Mouse (Mus musculus) cerebellum, adult 2 months (tissue): ENCODE data around the gene Fancl.
"Not testable (repeated sequence)": the region's sequence is repeated elsewhere in the genome, so short reads cannot be mapped to it uniquely, and the experiment has no call there.

Source experiments
- CTCF ChIP-seq: fragments of 200-500 bp; IDR thresholded peaks from 2 replicates; pipeline ENCODE4 v1.5.1; 2011; ENCODE audit warnings: low read depth, mild to moderate bottlenecking, control low read depth, low read length, moderate library complexity, borderline replicate concordance; ENCODE audit not compliant: insufficient read depth
- POLR2A ChIP-seq: fragments of 200-500 bp; IDR thresholded peaks from 2 replicates; pipeline ENCODE4 v1.6.1; 2011; ENCODE audit warnings: low read length, control low read depth, borderline replicate concordance; ENCODE audit not compliant: insufficient read depth

GRCm38 (mm10) chr11:26371980-26372379, 14.0 kb upstream of the Fancl start:
- TF ChIP-seq CTCF, POLR2A: not testable (repeated sequence)
